Mouse (Mus musculus) liver, adult 2 months (tissue): ENCODE measurements at regions not wholly inside any gene's neighbourhood (a gene's known extent, or its start where the extent isn't known, plus 50 kb on each side); places are given as distances from the start of the nearest gene placed in this dataset.

Source experiments
- DNase-seq: peaks from one replicate; pipeline ENCODE4 v3.0.0-alpha.2; 2011; ENCODE audit warnings: low read depth, low spot score; ENCODE audit errors: extremely low read depth
- H3K27ac ChIP-seq: fragments of 200-500 bp; replicated peaks from 2 replicates; pipeline ENCODE4 v1.5.1; 2012; ENCODE audit warnings: low read depth, mild to moderate bottlenecking, control low read depth, inconsistent platforms, low read length; ENCODE audit not compliant: insufficient read depth
- H3K27me3 ChIP-seq: fragments of 200-500 bp; 2 replicates; pipeline ENCODE4 v1.6.1; 2012; ENCODE audit warnings: mild to moderate bottlenecking, moderate library complexity, low read length, inconsistent platforms; ENCODE audit not compliant: control insufficient read depth, insufficient read depth
- H3K36me3 ChIP-seq: fragments of 200-500 bp; 2 replicates; pipeline ENCODE4 v1.6.1; 2012; ENCODE audit warnings: low read length, inconsistent platforms; ENCODE audit not compliant: control insufficient read depth, insufficient read depth
- H3K4me1 ChIP-seq: fragments of 200-500 bp; 2 replicates; pipeline ENCODE4 v1.6.1; 2011; ENCODE audit warnings: low read length; ENCODE audit not compliant: control insufficient read depth, insufficient read depth
- H3K4me3 ChIP-seq: fragments of 200-500 bp; 2 replicates; pipeline ENCODE4 v1.5.1; 2011; ENCODE audit warnings: low read depth, mild to moderate bottlenecking, control low read depth, low read length, moderate library complexity; ENCODE audit not compliant: insufficient read depth
- H3K79me2 ChIP-seq: fragments of 200-500 bp; 2 replicates; pipeline ENCODE4 v1.6.1; 2012; ENCODE audit warnings: inconsistent platforms, mild to moderate bottlenecking, low read length, moderate library complexity; ENCODE audit not compliant: control insufficient read depth, insufficient read depth
- H3K9ac ChIP-seq: fragments of 200-500 bp; 2 replicates; pipeline ENCODE4 v1.6.1; 2012; ENCODE audit warnings: low read depth, mild to moderate bottlenecking, control low read depth, inconsistent platforms, low read length
- CTCF ChIP-seq: fragments of 200-500 bp; IDR thresholded peaks from 2 replicates; pipeline ENCODE4 v1.5.1; 2011; ENCODE audit warnings: low read depth, low read length, control low read depth
- POLR2A ChIP-seq: fragments of 200-500 bp; IDR thresholded peaks from 2 replicates; pipeline ENCODE4 v1.6.1; 2011; ENCODE audit warnings: low read length, control low read depth; ENCODE audit not compliant: insufficient read depth; ENCODE audit errors: extremely low read depth
- WGBS: fragments of 180-500 bp; shearing (Covaris S2); methylation state at CpG from one replicate; pipeline ENCODE4 v1.1.7; 2018; 5-methylcytosine and 5-hydroxymethylcytosine counted together

DNA sequence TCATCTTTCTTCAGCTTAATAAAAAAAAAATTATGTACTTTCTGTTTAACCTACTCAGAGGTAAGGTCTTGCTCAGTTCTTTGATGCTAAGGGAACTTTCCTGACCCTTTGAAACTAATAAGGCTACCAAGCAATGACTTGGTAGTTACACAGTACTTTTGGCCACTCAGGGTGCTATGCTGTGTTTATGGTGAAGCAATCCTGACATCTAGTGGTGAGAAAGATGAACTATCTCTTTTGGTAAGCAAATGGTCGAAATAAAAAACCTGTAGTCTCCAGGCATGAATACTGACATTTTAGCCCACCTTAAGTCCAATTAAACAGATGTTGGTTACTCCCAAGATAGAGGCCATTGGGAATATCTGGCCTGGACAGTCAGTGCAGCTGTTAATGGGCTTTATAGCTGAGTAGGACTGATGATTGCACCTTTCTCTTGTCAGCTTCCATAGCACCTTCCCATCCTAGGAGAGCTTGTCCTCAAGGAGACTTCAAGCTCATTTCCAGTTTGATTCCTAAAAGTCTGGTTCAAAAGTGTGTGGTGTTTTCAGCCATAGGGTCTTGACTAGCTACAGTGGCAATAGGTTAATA, 88.0 kb upstream of the Gm527 start:
- no peaks in the 10 kb centered on the region for H3K79me2 ChIP-seq
- TF ChIP-seq CTCF: peak; percentile 15; the same call in 1 of the 2 replicates
- TF ChIP-seq POLR2A: no peak
- no peaks in the 10 kb centered on the region for H3K36me3 ChIP-seq
- H3K4me1 ChIP-seq: no peaks in the 10 kb centered on the region
- H3K4me3 ChIP-seq: no peak overlapping the region
- H3K27ac ChIP-seq: no peak overlapping the region
- WGBS: 2% methylated on average over 1 of the region's 1 CpGs
- H3K27me3 ChIP-seq: no peaks in the 10 kb centered on the region
- no peak overlapping the region for H3K9ac ChIP-seq
- peak; percentile 46 for DNase-seq

DNA sequence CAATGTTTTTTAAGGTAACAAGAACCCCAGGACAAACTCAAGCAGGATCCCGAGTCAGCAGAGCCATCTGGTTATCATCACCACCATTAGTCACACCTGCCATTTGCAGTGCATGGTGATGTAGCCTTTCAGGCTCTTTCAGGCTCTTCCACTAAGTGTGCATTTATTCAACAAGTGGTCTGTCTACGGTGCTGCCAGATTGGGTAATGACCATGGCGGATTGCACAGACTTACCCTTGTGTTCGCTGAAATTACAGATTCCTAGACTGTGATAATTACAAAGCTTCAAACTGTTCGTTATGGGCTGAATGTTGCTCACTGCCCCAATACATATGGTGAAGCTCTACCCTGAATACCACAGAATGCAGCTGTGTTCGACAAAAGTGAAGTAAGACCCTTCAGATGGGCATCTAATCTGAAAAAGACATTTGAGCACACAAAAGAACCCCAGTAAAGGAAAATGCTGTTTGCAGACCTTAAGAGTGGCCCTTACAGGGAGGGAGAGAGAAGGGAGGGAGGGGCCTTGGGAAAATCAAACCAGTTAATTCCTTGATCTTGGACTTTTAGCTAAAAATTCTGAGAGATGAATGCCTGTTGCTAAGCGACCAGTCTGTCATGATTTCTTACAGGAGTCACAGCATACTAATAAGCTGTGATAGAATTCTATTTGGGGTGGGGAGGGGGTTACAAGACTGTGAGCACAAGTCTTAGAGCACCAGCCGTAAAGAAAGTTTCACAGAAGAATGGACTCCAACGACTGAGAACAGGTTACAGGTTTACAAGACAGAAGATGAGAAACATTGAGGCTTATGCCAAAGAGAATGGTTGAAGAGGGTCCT, 85.2 kb upstream of the Gm527 start:
- no peaks in the 10 kb centered on the region for H3K27me3 ChIP-seq
- WGBS: 70% methylated on average over 9 of the region's 9 CpGs
- no peak for DNase-seq
- H3K4me1 ChIP-seq: no peaks in the 10 kb centered on the region
- no peak overlapping the region for H3K4me3 ChIP-seq
- no peak overlapping the region for H3K27ac ChIP-seq
- H3K79me2 ChIP-seq: no peaks in the 10 kb centered on the region
- no peaks in the 10 kb centered on the region for H3K36me3 ChIP-seq
- TF ChIP-seq CTCF (no peak), POLR2A (no peak)
- H3K9ac ChIP-seq: no peak overlapping the region

DNA sequence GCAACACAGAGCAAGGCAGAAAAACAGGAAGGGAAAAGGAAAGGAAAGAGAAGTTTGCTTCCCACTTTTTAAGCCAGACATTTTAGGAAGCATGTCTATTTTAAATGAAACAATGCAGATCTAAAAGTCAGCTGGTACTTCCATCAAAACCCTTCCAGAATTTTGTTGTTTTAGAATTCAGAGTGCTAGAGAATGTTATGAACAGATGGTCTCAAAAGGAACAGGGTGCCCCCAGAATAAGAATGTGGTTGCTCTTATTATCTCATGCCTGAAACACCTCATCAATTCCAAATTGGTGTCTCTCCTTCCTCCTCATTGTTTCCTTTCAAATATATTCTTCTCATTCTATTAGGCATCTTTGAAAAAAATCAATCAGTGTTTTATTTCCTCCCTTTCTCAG, 60.0 kb upstream of the Gm527 start:
- H3K79me2 ChIP-seq: no peaks in the 10 kb centered on the region
- H3K4me3 ChIP-seq: no peak overlapping the region
- H3K36me3 ChIP-seq: no peaks in the 10 kb centered on the region
- H3K9ac ChIP-seq: no peak overlapping the region
- no peaks in the 10 kb centered on the region for H3K4me1 ChIP-seq
- H3K27ac ChIP-seq: no peak overlapping the region
- H3K27me3 ChIP-seq: no peaks in the 10 kb centered on the region
- no peak for DNase-seq
- no peak for TF ChIP-seq POLR2A
- TF ChIP-seq CTCF: no peak
